In the genomic region with DNA sequence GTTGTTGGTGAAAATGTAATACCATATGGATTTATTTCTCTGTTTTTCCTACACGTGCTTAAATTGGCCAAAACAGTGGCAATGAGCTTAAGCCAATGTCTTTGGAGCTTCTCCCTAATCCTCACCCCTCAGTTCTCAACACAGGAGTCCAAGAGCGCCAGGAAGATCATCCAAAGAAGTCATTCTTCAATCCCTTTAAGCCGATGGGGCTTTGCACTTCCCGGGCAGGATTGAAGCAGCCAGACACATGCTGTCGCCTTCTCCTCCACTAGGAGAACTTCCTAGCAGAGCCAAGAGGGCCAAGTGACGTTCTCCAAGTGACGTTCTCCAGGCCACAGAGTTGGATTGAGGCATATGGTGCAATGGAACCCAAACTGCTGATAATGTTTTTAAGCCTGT, we compare ENCODE assay signal across 8 mouse cellular contexts.
DNase-seq lines count a peak whose midpoint lies in the region; ATAC-seq and TF ChIP-seq lines count a peak whose summit lies in the region.

No protein-coding gene starts in this region.

- H3K4me3 ChIP-seq in liver, adult 2 months (ENCODE audit: insufficient read depth, low read depth, low read length), result no peak overlapping the region
- no peak overlapping the region for H3K4me3 ChIP-seq in liver, embryonic 11.5 days (ENCODE audit: low read depth, low read length)
- H3K4me3 ChIP-seq in stomach, embryonic 16.5 days (replicated peaks; ENCODE audit: low read length), result no peak overlapping the region

- DNase-seq in liver, adult 2 months (ENCODE audit: extremely low read depth, low read depth, low spot score), result peak; percentile 3
- DNase-seq in liver, embryonic 11.5 days (ENCODE audit: low spot score), result no peak
- peak; percentile 18 to 34 for DNase-seq in cerebellum, postnatal 25 days
- DNase-seq in gastrocnemius, postnatal 25 days, result peak; percentile 10
- peak; percentile 13 for DNase-seq in kidney, postnatal 14 days
- no peak for DNase-seq in thymus, postnatal 25 days

- peak; percentile 19; the same call in 1 of the 2 replicates for TF ChIP-seq CTCF in liver, adult 2 months (IDR thresholded peaks at IDR 0.05; ENCODE audit: low read depth, low read length)

- no peak overlapping the region for H3K27ac ChIP-seq in liver, adult 2 months (replicated peaks; ENCODE audit: insufficient read depth, low read depth, low read length)
- H3K27ac ChIP-seq in liver, embryonic 11.5 days (ENCODE audit: low read depth, low read length), result no peak overlapping the region
- H3K27ac ChIP-seq in stomach, embryonic 16.5 days (ENCODE audit: low read length), result no peak overlapping the region

- 57% methylated on average over 7 of the region's 7 CpGs for WGBS in liver, adult 2 months
- 43% methylated on average over 7 of the region's 7 CpGs for WGBS in liver, embryonic 11.5 days
- 28% methylated on average over 7 of the region's 7 CpGs for WGBS in stomach, embryonic 16.5 days

- no peak for TF ChIP-seq POLR2A in liver, adult 2 months (IDR thresholded peaks at IDR 0.05; ENCODE audit: extremely low read depth, insufficient read depth, low read length)

- ATAC-seq in liver, embryonic 11.5 days (replicated peaks; ENCODE audit: low FRiP score), result no peak
- peak; percentile 44; the same call in 1 of the 2 replicates for ATAC-seq in stomach, embryonic 16.5 days (ENCODE audit: insufficient read depth, low FRiP score)
- ATAC-seq in erythroblast, adult 5-6 weeks (replicated peaks; ENCODE audit: low FRiP score, poor library complexity, severe bottlenecking), result no peak

- H3K9me3 ChIP-seq in liver, embryonic 11.5 days (ENCODE audit: control insufficient read depth, low read length), result no peaks in the 10 kb centered on the region
- H3K9me3 ChIP-seq in stomach, embryonic 16.5 days (replicated peaks; ENCODE audit: control insufficient read depth, low read length), result no peaks in the 10 kb centered on the region

- H3K27me3 ChIP-seq in liver, adult 2 months (ENCODE audit: control insufficient read depth, insufficient read depth, low read length), result no peaks in the 10 kb centered on the region
- no peaks in the 10 kb centered on the region for H3K27me3 ChIP-seq in liver, embryonic 11.5 days (replicated peaks; ENCODE audit: control insufficient read depth, insufficient read depth, low read length)
- no peaks in the 10 kb centered on the region for H3K27me3 ChIP-seq in stomach, embryonic 16.5 days (ENCODE audit: control insufficient read depth, insufficient read depth, low read length)

- H3K36me3 ChIP-seq in liver, adult 2 months (ENCODE audit: control insufficient read depth, insufficient read depth, low read length), result no peaks in the 10 kb centered on the region
- H3K36me3 ChIP-seq in liver, embryonic 11.5 days (ENCODE audit: control insufficient read depth, insufficient read depth, low read length), result no peaks in the 10 kb centered on the region
- H3K36me3 ChIP-seq in stomach, embryonic 16.5 days (ENCODE audit: control insufficient read depth, insufficient read depth, low read length), result no peaks in the 10 kb centered on the region

- H3K4me2 ChIP-seq in liver, embryonic 11.5 days, result no peak overlapping the region
- no peak overlapping the region for H3K4me2 ChIP-seq in stomach, embryonic 16.5 days (ENCODE audit: low read depth, low read length)

- peaks cover 6% of the 10 kb centered on the region; the same call in 1 of the 2 replicates for H3K4me1 ChIP-seq in liver, adult 2 months (ENCODE audit: control insufficient read depth, insufficient read depth, low read length)
- peaks cover 8% of the 10 kb centered on the region; the same call in 1 of the 2 replicates for H3K4me1 ChIP-seq in liver, embryonic 11.5 days (replicated peaks; ENCODE audit: control insufficient read depth, insufficient read depth, low read length)
- peaks cover 7% of the 10 kb centered on the region; the same call in 1 of the 2 replicates for H3K4me1 ChIP-seq in stomach, embryonic 16.5 days (ENCODE audit: control insufficient read depth, insufficient read depth, low read length)

- no peak overlapping the region for H3K9ac ChIP-seq in liver, adult 2 months (ENCODE audit: low read depth, low read length)
- H3K9ac ChIP-seq in liver, embryonic 11.5 days (ENCODE audit: low read depth, low read length), result no peak overlapping the region
- no peak overlapping the region for H3K9ac ChIP-seq in stomach, embryonic 16.5 days (ENCODE audit: low read length)

- H3K79me2 ChIP-seq in liver, adult 2 months (ENCODE audit: control insufficient read depth, insufficient read depth, low read length), result no peaks in the 10 kb centered on the region

Comparison
In these comparisons a context has a peak if more than half of its experiments do, and no peak if none do; other contexts are left out.
1. DNase-seq: peak in liver, adult 2 months (single experiment), cerebellum, postnatal 25 days (2 of 2), gastrocnemius, postnatal 25 days (single experiment) and kidney, postnatal 14 days (single experiment); none in liver, embryonic 11.5 days (single experiment) and thymus, postnatal 25 days (single experiment).